Mouse (Mus musculus): ENCODE measurements around the gene Rap1gap.

Gene Rap1gap

GRCm38 (mm10) chr4:137661547-137661946 is 3.0 kb upstream of the Rap1gap start:
- no peak for DNase-seq (ENCODE audit: low spot score in 2 of 2)

GRCm38 (mm10) chr4:137663491-137663890 is 1.0 kb upstream of the Rap1gap start:
- DNase-seq (ENCODE audit: low spot score in 2 of 2): no peak

- no peak for DNase-seq (ENCODE audit: low spot score in 2 of 2)
These were observed 602 bp downstream of the Rap1gap start for GRCm38 (mm10) chr4:137664980-137665675.

- DNase-seq (ENCODE audit: low spot score in 2 of 2): no peak
These were observed 1.3 kb downstream of the Rap1gap start for GRCm38 (mm10) chr4:137665791-137666190.

GRCm38 (mm10) chr4:137666283-137666957 is 1.9 kb downstream of the Rap1gap start:
- no peak for DNase-seq (ENCODE audit: low spot score in 2 of 2)

GRCm38 (mm10) chr4:137666958-137667345 is 2.4 kb downstream of the Rap1gap start:
- no peak for DNase-seq (ENCODE audit: low spot score in 2 of 2)

GRCm38 (mm10) chr4:137667747-137668146 is 3.2 kb downstream of the Rap1gap start:
- DNase-seq (ENCODE audit: low spot score in 2 of 2): no peak

- DNase-seq (ENCODE audit: low spot score in 2 of 2): no peak
These were observed 7.4 kb downstream of the Rap1gap start for GRCm38 (mm10) chr4:137671711-137672500.

- DNase-seq (ENCODE audit: low spot score in 2 of 2): no peak
These were observed 11.0 kb downstream of the Rap1gap start for GRCm38 (mm10) chr4:137675566-137675965.

GRCm38 (mm10) chr4:137676057-137676456 is 11.5 kb downstream of the Rap1gap start:
- peak; percentile 38 to 55 for DNase-seq (ENCODE audit: low spot score in 2 of 2)

- DNase-seq (ENCODE audit: low spot score in 2 of 2): no peak
These were observed 12.4 kb downstream of the Rap1gap start for GRCm38 (mm10) chr4:137676700-137677484.

- no peak for DNase-seq (ENCODE audit: low spot score in 2 of 2)
These were observed 13.4 kb downstream of the Rap1gap start for GRCm38 (mm10) chr4:137677906-137678305.

- DNase-seq (ENCODE audit: low spot score in 2 of 2): no peak
These were observed 14.0 kb downstream of the Rap1gap start for GRCm38 (mm10) chr4:137678568-137678967.

- DNase-seq (ENCODE audit: low spot score in 2 of 2): no peak
These were observed 15.5 kb downstream of the Rap1gap start for GRCm38 (mm10) chr4:137679979-137680550.

- DNase-seq (ENCODE audit: low spot score in 2 of 2): no peak
These were observed 16.2 kb downstream of the Rap1gap start for GRCm38 (mm10) chr4:137680721-137681120.

- DNase-seq (ENCODE audit: low spot score in 2 of 2): no peak
These were observed 17.0 kb downstream of the Rap1gap start for GRCm38 (mm10) chr4:137681408-137682104.

GRCm38 (mm10) chr4:137682961-137683453 is 18.5 kb downstream of the Rap1gap start:
- peak in 1 of 2 experiments; percentile 20 for DNase-seq (ENCODE audit: low spot score in 2 of 2)

GRCm38 (mm10) chr4:137684830-137685343 is 20.4 kb downstream of the Rap1gap start:
- no peak for DNase-seq (ENCODE audit: low spot score in 2 of 2)

GRCm38 (mm10) chr4:137686303-137686702 is 21.8 kb downstream of the Rap1gap start:
- no peak for DNase-seq (ENCODE audit: low spot score in 2 of 2)

GRCm38 (mm10) chr4:137687234-137687825 is 22.8 kb downstream of the Rap1gap start:
- no peak for DNase-seq (ENCODE audit: low spot score in 2 of 2)
